Mouse (Mus musculus) erythroblast, embryonic 14.5 days (primary cell): Measurements from ENCODE around the gene Pafah1b3.

Experiments used
- GATA1 ChIP-seq: IDR thresholded peaks from 2 replicates; pipeline ENCODE4 v1.6.1; 2012; ENCODE audit warnings: low read length, inconsistent platforms, mixed read lengths
- TAL1 ChIP-seq: IDR thresholded peaks from 3 replicates; pipeline ENCODE4 v1.6.1; 2012; ENCODE audit warnings: low read length, inconsistent platforms, mixed read lengths

DNA sequence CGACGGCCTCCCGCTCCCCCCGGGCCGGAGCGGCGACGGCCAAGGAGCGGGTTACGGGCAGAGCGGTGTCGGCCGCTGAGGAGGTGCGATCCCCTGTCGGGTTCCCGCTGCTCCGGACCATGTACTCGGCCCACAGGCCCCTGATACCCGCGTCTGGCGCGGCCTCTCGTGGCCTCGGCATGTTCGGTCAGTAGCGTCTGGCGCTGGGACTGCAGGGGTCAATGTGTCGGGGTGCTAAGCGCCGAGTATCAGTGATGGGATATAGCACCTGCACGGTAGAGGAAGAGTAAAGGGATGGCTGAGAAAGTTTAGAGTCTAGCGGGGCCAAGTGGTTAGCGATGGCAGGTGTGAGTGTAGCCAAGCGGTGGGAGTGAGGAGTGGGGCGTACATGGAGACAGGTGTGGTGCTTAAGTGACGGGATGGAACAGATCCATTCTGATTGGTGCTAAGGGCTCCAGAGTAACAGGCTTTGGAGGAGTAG, 15.0 kb downstream of the Pafah1b3 start:
- TF ChIP-seq GATA1 = no peak
- no peak for TF ChIP-seq TAL1
